Mouse (Mus musculus): ENCODE measurements around the gene Cmtm5. TPM values are rescaled to one million over a fixed set of nuclear protein-coding genes. Genes with fewer than 3 reads are reported as not detected.

Gene Cmtm5
- total and polyA plus RNA-seq, 3 experiments: not detected

DNA sequence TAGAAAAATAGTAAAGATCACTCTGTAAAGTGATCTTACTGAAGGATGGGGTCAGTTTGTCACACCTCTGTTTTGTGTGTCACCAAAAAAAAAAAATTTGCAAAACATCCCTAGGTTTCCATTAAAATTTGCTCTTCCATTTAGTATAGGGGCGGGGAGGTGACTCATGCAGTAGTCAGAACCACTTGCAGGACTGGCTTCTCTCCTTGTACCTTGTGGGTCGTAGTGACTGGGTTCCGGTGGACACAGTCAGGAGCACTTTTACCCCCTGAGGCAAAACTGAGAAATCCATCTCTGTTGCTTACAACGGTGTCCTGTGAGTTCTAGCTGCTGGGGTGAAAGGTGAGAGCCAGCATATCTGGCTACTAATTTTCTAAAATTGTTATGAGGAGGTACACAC is 32.4 kb upstream of the Cmtm5 start:
- TF ChIP-seq ETS1 (IDR thresholded peaks at IDR 0.05; ENCODE audit: low read depth, low read length): no peak
- no peak for TF ChIP-seq MYC (IDR thresholded peaks at IDR 0.05; ENCODE audit: low read depth, low read length)
- TF ChIP-seq USF1 (IDR thresholded peaks at IDR 0.05; ENCODE audit: low read depth, low read length): no peak
- TF ChIP-seq KAT2A (conservative IDR thresholded peaks at IDR 0.05; ENCODE audit: low read depth, low read length): no peak
- TF ChIP-seq SMC3 (IDR thresholded peaks at IDR 0.05; ENCODE audit: low read depth, low read length): no peak
- TF ChIP-seq MYB (IDR thresholded peaks at IDR 0.05; ENCODE audit: low read depth, low read length): no peak
- TF ChIP-seq USF2 (IDR thresholded peaks at IDR 0.05; ENCODE audit: borderline replicate concordance in 1 of 2, insufficient read depth in 1 of 2, low read depth in 1 of 2, low read length in 2 of 2): no peak
- no peak for TF ChIP-seq E2F4 (IDR thresholded peaks at IDR 0.05; ENCODE audit: borderline replicate concordance, low read depth, low read length)

DNA sequence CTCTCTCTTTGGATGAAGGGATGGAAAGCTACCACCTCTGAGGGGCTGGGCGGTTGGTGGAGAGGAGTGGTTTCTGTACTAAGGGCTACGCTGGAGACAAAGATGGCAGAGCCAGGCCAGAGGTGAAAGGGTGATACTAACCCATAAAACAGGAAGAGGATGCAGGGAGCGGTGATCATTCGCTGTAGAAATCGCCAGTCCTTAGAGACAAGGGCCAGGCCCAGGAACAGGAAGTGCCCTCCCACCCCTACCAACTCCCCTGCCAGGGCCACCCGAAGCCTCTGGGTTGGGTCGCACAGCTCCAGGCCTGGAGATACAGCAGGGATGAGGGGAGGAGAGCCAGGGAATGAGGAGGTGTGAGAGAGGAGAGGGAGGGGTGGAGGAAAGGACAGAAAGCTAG is 27.4 kb upstream of the Cmtm5 start:
- no peaks in the 10 kb centered on the region for H3K9me3 ChIP-seq (replicated peaks; ENCODE audit: insufficient read depth, low read length)
- TF ChIP-seq ZMIZ1 (IDR thresholded peaks at IDR 0.05; ENCODE audit: low read depth, low read length) (no peak), GATA1 (IDR thresholded peaks at IDR 0.05; ENCODE audit: low read depth, low read length) (no peak), MEF2A (IDR thresholded peaks at IDR 0.05; ENCODE audit: extremely low read depth, insufficient replicate concordance, low read depth, low read length, poor library complexity, severe bottlenecking) (no peak)
- H3K4me1 ChIP-seq (ENCODE audit: control insufficient read depth in 1 of 2, insufficient read depth in 2 of 2, low read length in 2 of 2): no peaks in the 10 kb centered on the region; a peak in 1 of 4 replicates
- H3K79me2 ChIP-seq (ENCODE audit: control insufficient read depth, insufficient read depth, low read length, poor library complexity): no peaks in the 10 kb centered on the region
- H3K9ac ChIP-seq (ENCODE audit: control insufficient read depth, low read depth, low read length, poor library complexity, severe bottlenecking): no peak overlapping the region
- H3K27ac ChIP-seq (ENCODE audit: control insufficient read depth, low read depth, low read length): no peak overlapping the region
- no peak for DNase-seq (ENCODE audit: low read depth, low spot score)
- no peaks in the 10 kb centered on the region for H3K36me3 ChIP-seq (ENCODE audit: control insufficient read depth in 1 of 2, insufficient read depth in 2 of 2, low read length in 2 of 2)
- H3K27me3 ChIP-seq (ENCODE audit: control insufficient read depth in 1 of 2, insufficient read depth in 2 of 2, low read length in 2 of 2): peaks cover 4% of the 10 kb centered on the region in 2 experiments; a peak in 3 of 4 replicates
- no peak overlapping the region for H3K4me3 ChIP-seq (ENCODE audit: control insufficient read depth in 1 of 2, insufficient read depth in 1 of 2, low read depth in 2 of 2, low read length in 2 of 2)

More for the DNA sequence above, 32.4 kb upstream of the Cmtm5 start:
- no peak for DNase-seq (ENCODE audit: low read depth, low spot score)
- no peaks in the 10 kb centered on the region for H3K9me3 ChIP-seq (replicated peaks; ENCODE audit: insufficient read depth, low read length)
- H3K4me3 ChIP-seq (ENCODE audit: control insufficient read depth in 1 of 2, insufficient read depth in 1 of 2, low read depth in 2 of 2, low read length in 2 of 2): no peak overlapping the region
- H3K79me2 ChIP-seq (ENCODE audit: control insufficient read depth, insufficient read depth, low read length, poor library complexity): no peaks in the 10 kb centered on the region
- H3K36me3 ChIP-seq (ENCODE audit: control insufficient read depth in 1 of 2, insufficient read depth in 2 of 2, low read length in 2 of 2): no peaks in the 10 kb centered on the region
- no peak overlapping the region for H3K27ac ChIP-seq (ENCODE audit: control insufficient read depth, low read depth, low read length)
- H3K9ac ChIP-seq (ENCODE audit: control insufficient read depth, low read depth, low read length, poor library complexity, severe bottlenecking): no peak overlapping the region
- H3K4me1 ChIP-seq (ENCODE audit: control insufficient read depth in 1 of 2, insufficient read depth in 2 of 2, low read length in 2 of 2): no peaks in the 10 kb centered on the region; a peak in 1 of 4 replicates
- no peaks in the 10 kb centered on the region for H3K27me3 ChIP-seq (ENCODE audit: control insufficient read depth in 1 of 2, insufficient read depth in 2 of 2, low read length in 2 of 2)

DNA sequence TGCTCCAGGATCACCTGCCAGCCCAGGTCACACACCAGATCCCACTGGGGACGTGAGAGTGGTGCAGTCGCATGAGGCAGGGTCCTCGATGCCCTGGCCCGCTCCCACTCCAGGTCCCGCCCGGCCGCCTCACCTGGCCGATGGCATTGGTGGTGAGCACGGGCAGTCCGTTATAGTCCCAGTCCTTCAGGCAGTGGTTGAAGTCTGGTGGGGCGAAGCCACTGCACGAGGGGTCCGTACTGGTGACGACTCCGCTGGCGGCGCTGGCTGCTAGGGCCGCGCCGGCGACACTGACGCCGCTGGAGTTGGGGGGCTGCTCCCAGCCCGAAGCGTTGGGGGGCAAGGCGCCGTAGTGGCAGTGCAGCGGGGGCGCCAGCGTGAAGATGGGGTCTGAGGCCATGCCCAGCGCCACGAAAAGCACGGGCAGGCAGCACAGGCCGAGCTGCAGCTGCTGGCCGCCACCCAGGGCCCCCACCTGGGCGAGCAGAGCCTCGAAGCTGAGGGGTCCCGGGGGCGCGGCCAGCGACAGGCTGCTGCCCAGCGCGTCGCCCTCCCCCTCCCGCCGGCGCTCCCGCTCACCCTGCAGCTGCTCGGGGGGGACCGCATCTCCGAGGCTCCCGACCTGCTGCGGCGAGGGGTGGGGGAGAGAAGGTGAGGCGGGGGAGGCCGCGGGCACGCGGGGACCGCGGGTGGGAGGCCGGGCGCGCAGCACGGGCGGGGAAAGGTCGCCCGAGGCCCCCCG is 23.8 kb upstream of the Cmtm5 start:
- Histone ChIP-seq H3K27ac (ENCODE audit: control insufficient read depth, low read depth, low read length) (no peak overlapping the region), H3K36me3 (ENCODE audit: control insufficient read depth in 1 of 2, insufficient read depth in 2 of 2, low read length in 2 of 2) (no peaks in the 10 kb centered on the region), H3K9me3 (replicated peaks; ENCODE audit: insufficient read depth, low read length) (no peaks in the 10 kb centered on the region), H3K9ac (ENCODE audit: control insufficient read depth, low read depth, low read length, poor library complexity, severe bottlenecking) (no peak overlapping the region), H3K4me3 (ENCODE audit: control insufficient read depth in 1 of 2, insufficient read depth in 1 of 2, low read depth in 2 of 2, low read length in 2 of 2) (peak overlapping the region in 1 of 2 experiments; percentile 32; a peak in 1 of 4 replicates), H3K4me1 (ENCODE audit: control insufficient read depth in 1 of 2, insufficient read depth in 2 of 2, low read length in 2 of 2) (no peaks in the 10 kb centered on the region; a peak in 1 of 4 replicates), H3K27me3 (ENCODE audit: control insufficient read depth in 1 of 2, insufficient read depth in 2 of 2, low read length in 2 of 2) (peaks cover 9 to 13% of the 10 kb centered on the region in 2 experiments; a peak in 3 of 4 replicates), H3K79me2 (ENCODE audit: control insufficient read depth, insufficient read depth, low read length, poor library complexity) (no peaks in the 10 kb centered on the region)
- DNase-seq (ENCODE audit: low read depth, low spot score): no peak
- TF ChIP-seq MYC (IDR thresholded peaks at IDR 0.05; ENCODE audit: low read depth, low read length): no peak
- no peak for TF ChIP-seq GATA1 (IDR thresholded peaks at IDR 0.05; ENCODE audit: low read depth, low read length)
- no peak for TF ChIP-seq JUND (IDR thresholded peaks at IDR 0.05; ENCODE audit: low read depth, low read length)
